Mouse (Mus musculus) limb, embryonic 14.5 days (tissue): ENCODE measurements around the gene Cmklr1. TPM values are rescaled to one million over a fixed set of nuclear protein-coding genes. Genes with fewer than 3 reads are reported as not detected.

Experiments
- ATAC-seq: fragments of 200-750 bp; cut with Nextera tagmentation; 2 replicates; pipeline ENCODE4 v1.8.0; 2017; ENCODE audit warnings: low read depth, moderate number of reproducible peaks, moderate TSS enrichment; ENCODE audit not compliant: low FRiP score
- DNase-seq: peaks from one replicate; pipeline ENCODE4 v3.0.0-alpha.2; 2015; ENCODE audit warnings: low spot score
- H3K27ac ChIP-seq: fragments of 300-500 bp; sonication (generic); replicated peaks from 2 replicates; pipeline ENCODE4 v1.5.1; 2014; ENCODE audit warnings: low read depth, mild to moderate bottlenecking, low read length, moderate library complexity, mixed read lengths
- H3K27me3 ChIP-seq: fragments of 300-500 bp; sonication (generic); 2 replicates; pipeline ENCODE4 v1.6.1; 2014; ENCODE audit warnings: low read length, mixed read lengths; ENCODE audit not compliant: control insufficient read depth, insufficient read depth
- H3K36me3 ChIP-seq: fragments of 300-500 bp; sonication (generic); 2 replicates; pipeline ENCODE4 v1.6.1; 2014; ENCODE audit warnings: mild to moderate bottlenecking, low read length, moderate library complexity, mixed read lengths; ENCODE audit not compliant: control insufficient read depth, insufficient read depth
- H3K4me1 ChIP-seq: fragments of 300-500 bp; sonication (generic); 2 replicates; pipeline ENCODE4 v1.6.1; 2014; ENCODE audit warnings: antibody characterized with exemption, low read length, mixed read lengths; ENCODE audit not compliant: control insufficient read depth, insufficient read depth
- H3K4me2 ChIP-seq: fragments of 300-500 bp; sonication (generic); replicated peaks from 2 replicates; pipeline ENCODE4 v1.6.1; 2014; ENCODE audit warnings: low read depth, mild to moderate bottlenecking, low read length, moderate library complexity; ENCODE audit not compliant: severe bottlenecking
- H3K4me3 ChIP-seq: fragments of 300-500 bp; sonication (generic); replicated peaks from 2 replicates; pipeline ENCODE4 v1.5.1; 2014; ENCODE audit warnings: low read length
- H3K9ac ChIP-seq: fragments of 300-500 bp; sonication (generic); 2 replicates; pipeline ENCODE4 v1.6.1; 2014; ENCODE audit warnings: mild to moderate bottlenecking, low read depth, low read length, moderate library complexity; ENCODE audit not compliant: severe bottlenecking
- H3K9me3 ChIP-seq: fragments of 300-500 bp; sonication (generic); 2 replicates; pipeline ENCODE4 v1.6.1; 2016; ENCODE audit warnings: low read length; ENCODE audit not compliant: control insufficient read depth
- POLR2A ChIP-seq: fragments of 200-500 bp; IDR thresholded peaks from 2 replicates; pipeline ENCODE4 v1.8.0; 2012; ENCODE audit warnings: inconsistent platforms, mild to moderate bottlenecking, moderate library complexity, borderline replicate concordance; ENCODE audit not compliant: insufficient read depth, insufficient read length; ENCODE audit errors: extremely low read depth
- WGBS: fragments of 180-500 bp; shearing (Covaris S2); extraction: QIAGEN DNeasy Blood & Tissue Kit; methylation state at CpG from one replicate; pipeline ENCODE4 v1.1.7; 2014; 5-methylcytosine and 5-hydroxymethylcytosine counted together
- polyA plus RNA-seq, 2 experiments: library from polyadenylated mRNA; depleted of rRNA in 1 of 2; stranded (reverse) in 1 of 2; unstranded in 1 of 2; fragments of >200 nt; fragmentation: Nextera tagmentation in 1 of 2; extraction: Ambion mirVana in 1 of 2; gene quantifications; 2 replicates each; pipeline versions ENCODE4 v1.2.1 to v1.2.3; 2012 to 2014

Cmklr1 gene
- polyA plus RNA-seq, 2 experiments = 7.8 to 10.7 TPM

DNA sequence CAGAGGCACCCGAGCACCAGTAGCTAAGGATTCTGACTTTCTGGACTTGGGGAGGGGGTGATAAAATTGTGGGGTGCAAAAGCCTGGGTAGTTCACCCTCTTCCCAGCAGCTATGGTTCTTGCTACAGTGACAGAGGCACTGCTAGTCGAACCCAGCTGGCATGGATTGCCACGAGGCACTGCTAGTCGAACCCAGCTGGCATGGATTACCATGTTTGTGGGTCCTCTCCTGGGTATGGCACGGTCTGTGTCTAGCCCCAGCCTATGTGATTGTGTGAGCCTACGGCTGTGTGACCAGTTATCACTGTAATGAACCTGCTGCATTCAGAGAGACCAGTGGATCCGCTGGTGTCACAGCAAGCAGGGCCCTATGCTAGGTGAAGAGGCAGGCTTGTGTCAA, 72.7 kb downstream of the Cmklr1 start:
- no peak for TF ChIP-seq POLR2A

DNA sequence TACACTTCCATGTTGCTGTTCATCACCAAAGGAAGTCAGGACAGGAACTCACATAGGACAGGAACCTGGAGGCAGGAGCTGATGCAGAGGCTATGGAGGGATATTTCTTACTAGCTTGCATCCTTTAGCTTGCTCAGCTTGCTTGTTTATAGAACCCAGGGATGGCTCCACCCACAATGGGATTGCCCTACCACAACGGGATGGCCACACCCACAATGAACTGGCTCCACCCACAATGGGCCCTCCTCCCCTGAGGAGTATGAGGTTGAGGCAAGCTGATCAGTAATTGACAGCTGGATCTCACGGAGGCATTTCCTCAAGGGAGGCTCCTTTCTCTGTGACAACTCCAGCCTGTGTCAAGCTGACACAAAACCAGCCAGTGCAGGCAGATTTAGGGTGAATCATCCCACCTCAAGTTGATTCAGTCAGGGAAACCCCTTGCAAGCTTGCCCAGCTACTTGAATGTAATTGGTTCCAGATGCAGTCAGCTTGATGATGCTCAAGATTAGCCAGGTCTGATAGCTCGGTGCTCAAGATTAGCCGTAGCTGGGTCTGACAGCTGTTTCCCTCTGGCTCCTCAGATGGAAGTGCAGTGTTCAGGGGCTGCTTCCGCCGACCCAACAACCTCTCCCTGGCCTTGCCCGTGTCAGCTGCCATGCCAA, 80.0 kb downstream of the Cmklr1 start:
- 30% methylated on average over 7 of the region's 7 CpGs for WGBS
- H3K4me1 ChIP-seq = no peaks in the 10 kb centered on the region
- no peak overlapping the region for H3K4me3 ChIP-seq
- no peak overlapping the region for H3K4me2 ChIP-seq
- H3K9ac ChIP-seq = no peak overlapping the region
- TF ChIP-seq POLR2A = no peak
- peak; percentile 38 for DNase-seq
- H3K27ac ChIP-seq = no peak overlapping the region
- no peaks in the 10 kb centered on the region for H3K36me3 ChIP-seq
- H3K9me3 ChIP-seq = no peaks in the 10 kb centered on the region
- no peaks in the 10 kb centered on the region for H3K27me3 ChIP-seq
- ATAC-seq = no peak

More for the DNA sequence above, 72.7 kb downstream of the Cmklr1 start:
- Histone ChIP-seq H3K9ac (no peak overlapping the region), H3K9me3 (no peaks in the 10 kb centered on the region; the same call in 1 of the 2 replicates), H3K4me2 (peak overlapping the region; percentile 28; the same call in 1 of the 2 replicates), H3K4me3 (no peak overlapping the region), H3K27me3 (no peaks in the 10 kb centered on the region), H3K4me1 (no peaks in the 10 kb centered on the region), H3K27ac (no peak overlapping the region), H3K36me3 (no peaks in the 10 kb centered on the region)
- WGBS = 63% methylated on average over 7 of the region's 7 CpGs
- DNase-seq (no peak), ATAC-seq (no peak)

- H3K4me2 ChIP-seq = no peak overlapping the region
- H3K9ac ChIP-seq = no peak overlapping the region
- WGBS = 76% methylated on average over 12 of the region's 12 CpGs
- TF ChIP-seq POLR2A = no peak
- no peaks in the 10 kb centered on the region for H3K36me3 ChIP-seq
- no peaks in the 10 kb centered on the region for H3K27me3 ChIP-seq
- H3K27ac ChIP-seq = no peak overlapping the region
- H3K4me3 ChIP-seq = no peak overlapping the region
- H3K4me1 ChIP-seq = no peaks in the 10 kb centered on the region
- H3K9me3 ChIP-seq = no peaks in the 10 kb centered on the region
- DNase-seq (no peak), ATAC-seq (no peak)
Measured at GRCm38 (mm10) chr5:113565858-113566257, 84.4 kb downstream of the Cmklr1 start.

DNA sequence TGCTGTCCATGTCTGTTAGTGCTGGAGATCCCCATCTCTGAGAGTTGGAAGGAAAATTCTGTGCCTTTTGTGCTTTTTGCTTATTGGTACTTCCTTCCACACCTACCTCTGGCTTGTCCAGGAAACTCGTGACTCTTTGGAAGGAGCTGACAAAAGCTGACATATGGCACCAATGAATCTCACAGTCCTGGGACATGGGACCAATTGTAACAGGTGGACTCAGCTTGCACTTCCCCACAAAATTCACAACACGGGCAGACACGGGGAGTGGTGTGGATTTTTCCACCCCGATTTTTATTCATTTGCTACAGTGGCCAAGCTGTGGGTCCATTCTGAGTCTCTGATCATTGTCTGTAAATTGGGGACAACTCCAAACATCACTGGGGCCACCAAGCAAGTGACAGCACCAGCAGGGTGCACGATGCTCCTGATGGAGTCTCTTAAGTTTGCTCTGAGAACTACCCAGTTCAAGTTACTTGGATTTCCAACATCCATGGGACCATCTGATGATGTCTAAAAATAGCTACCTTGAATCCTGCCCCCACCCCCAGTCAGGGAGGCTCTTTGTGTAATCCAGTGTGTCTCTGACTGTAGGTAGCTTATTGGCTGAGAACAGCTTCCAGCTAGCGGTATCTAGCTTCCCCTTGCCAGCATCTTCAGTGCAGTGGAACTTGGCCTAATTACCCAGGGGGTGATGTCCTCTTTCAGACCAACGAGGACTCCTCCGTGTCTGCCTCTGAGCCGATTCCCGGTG, 84.9 kb downstream of the Cmklr1 start:
- no peak for ATAC-seq
- no peak overlapping the region for H3K4me2 ChIP-seq
- no peak for TF ChIP-seq POLR2A
- H3K9me3 ChIP-seq = no peaks in the 10 kb centered on the region
- H3K36me3 ChIP-seq = no peaks in the 10 kb centered on the region
- 80% methylated on average over 10 of the region's 10 CpGs for WGBS
- no peak overlapping the region for H3K9ac ChIP-seq
- H3K4me1 ChIP-seq = no peaks in the 10 kb centered on the region
- no peak overlapping the region for H3K27ac ChIP-seq
- no peak for DNase-seq
- no peak overlapping the region for H3K4me3 ChIP-seq
- no peaks in the 10 kb centered on the region for H3K27me3 ChIP-seq

GRCm38 (mm10) chr5:113564463-113564862, 85.8 kb downstream of the Cmklr1 start:
- Histone ChIP-seq H3K9me3 (no peaks in the 10 kb centered on the region), H3K9ac (no peak overlapping the region), H3K4me2 (no peak overlapping the region), H3K4me1 (no peaks in the 10 kb centered on the region), H3K36me3 (no peaks in the 10 kb centered on the region), H3K27ac (no peak overlapping the region), H3K4me3 (no peak overlapping the region), H3K27me3 (no peaks in the 10 kb centered on the region)
- DNase-seq (no peak), ATAC-seq (no peak)
- no peak for TF ChIP-seq POLR2A
- WGBS = 20% methylated on average over 4 of the region's 4 CpGs

Other genes starting within 250 kb of the Cmklr1 start
- 12.5 and 15.4 TPM in 2 replicates for gene Wscd2, start 160.1 kb downstream of the Cmklr1 start, polyA plus RNA-seq (2012; rRNA removed)
- 8.4 and 8.9 TPM in 2 replicates for gene Wscd2, start 160.1 kb downstream of the Cmklr1 start, polyA plus RNA-seq (2014; fragmentation: Nextera tagmentation; extraction: Ambion mirVana)
- not detected in 2 replicates for gene 1700069L16Rik, start 74.3 kb upstream of the Cmklr1 start, polyA plus RNA-seq (2012; rRNA removed)
- not detected in 2 replicates for gene 1700069L16Rik, start 74.3 kb upstream of the Cmklr1 start, polyA plus RNA-seq (2014; fragmentation: Nextera tagmentation; extraction: Ambion mirVana)
- 6.3 and 6.5 TPM in 2 replicates for gene Ficd, start 85.4 kb upstream of the Cmklr1 start, polyA plus RNA-seq (2012; rRNA removed)
- gene Ficd, start 85.4 kb upstream of the Cmklr1 start, polyA plus RNA-seq (2014; fragmentation: Nextera tagmentation; extraction: Ambion mirVana) = 5.6 and 6.5 TPM in 2 replicates
- 56.8 and 57.3 TPM in 2 replicates for gene Sart3, start 122.1 kb upstream of the Cmklr1 start, polyA plus RNA-seq (2012; rRNA removed)
- gene Sart3, start 122.1 kb upstream of the Cmklr1 start, polyA plus RNA-seq (2014; fragmentation: Nextera tagmentation; extraction: Ambion mirVana) = 41.7 and 45.8 TPM in 2 replicates
- 80.8 and 85.4 TPM in 2 replicates for gene Iscu, start 122.3 kb upstream of the Cmklr1 start, polyA plus RNA-seq (2012; rRNA removed)
- 102 and 106 TPM in 2 replicates for gene Iscu, start 122.3 kb upstream of the Cmklr1 start, polyA plus RNA-seq (2014; fragmentation: Nextera tagmentation; extraction: Ambion mirVana)
- gene Tmem119, start 150.1 kb upstream of the Cmklr1 start, polyA plus RNA-seq (2012; rRNA removed) = 86.0 and 118 TPM in 2 replicates
- gene Tmem119, start 150.1 kb upstream of the Cmklr1 start, polyA plus RNA-seq (2014; fragmentation: Nextera tagmentation; extraction: Ambion mirVana) = 107 and 117 TPM in 2 replicates
- 4.0 and 4.6 TPM in 2 replicates for gene Selplg, start 182.2 kb upstream of the Cmklr1 start, polyA plus RNA-seq (2012; rRNA removed)
- 4.9 and 5.4 TPM in 2 replicates for gene Selplg, start 182.2 kb upstream of the Cmklr1 start, polyA plus RNA-seq (2014; fragmentation: Nextera tagmentation; extraction: Ambion mirVana)